Mouse (Mus musculus) R1 (cell line): ENCODE measurements around the gene Fgf11.

Experiments used
- DNase-seq: peaks from one replicate; pipeline ENCODE4 v3.0.0-alpha.2; 2018; ENCODE audit warnings: low read depth, low spot score

Gene Fgf11

GRCm38 (mm10) chr11:69757303-69758089, 44.2 kb downstream of the Fgf11 start:
- no peak for DNase-seq

DNA sequence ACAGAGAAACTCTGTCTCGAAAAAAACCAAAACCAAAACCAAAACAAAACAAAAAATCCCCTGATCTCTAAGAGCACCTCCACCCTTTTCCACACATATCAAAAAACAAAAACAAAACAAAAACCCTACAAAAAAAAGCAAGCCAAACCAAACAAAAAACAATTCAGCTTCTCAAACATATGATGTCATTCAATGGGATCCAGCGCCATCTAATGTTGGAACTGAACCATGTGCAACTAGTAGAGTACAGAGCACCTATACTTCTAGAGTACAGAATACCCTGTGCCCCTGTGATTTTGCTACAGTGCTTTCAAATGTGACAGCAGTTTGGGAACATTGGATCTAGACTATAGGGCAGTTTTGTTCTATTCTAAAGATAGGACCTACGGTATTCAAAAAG, 47.0 kb downstream of the Fgf11 start:
- DNase-seq = peak; percentile 73

- no peak for DNase-seq
Measured at GRCm38 (mm10) chr11:69754233-69754632, 47.4 kb downstream of the Fgf11 start.

GRCm38 (mm10) chr11:69752686-69753085, 49.0 kb downstream of the Fgf11 start:
- no peak for DNase-seq

- DNase-seq = no peak
Measured at GRCm38 (mm10) chr11:69751635-69752034, 50.0 kb downstream of the Fgf11 start.
